Comparison of ENCODE assay signal across 8 mouse cellular contexts in the genomic region with DNA sequence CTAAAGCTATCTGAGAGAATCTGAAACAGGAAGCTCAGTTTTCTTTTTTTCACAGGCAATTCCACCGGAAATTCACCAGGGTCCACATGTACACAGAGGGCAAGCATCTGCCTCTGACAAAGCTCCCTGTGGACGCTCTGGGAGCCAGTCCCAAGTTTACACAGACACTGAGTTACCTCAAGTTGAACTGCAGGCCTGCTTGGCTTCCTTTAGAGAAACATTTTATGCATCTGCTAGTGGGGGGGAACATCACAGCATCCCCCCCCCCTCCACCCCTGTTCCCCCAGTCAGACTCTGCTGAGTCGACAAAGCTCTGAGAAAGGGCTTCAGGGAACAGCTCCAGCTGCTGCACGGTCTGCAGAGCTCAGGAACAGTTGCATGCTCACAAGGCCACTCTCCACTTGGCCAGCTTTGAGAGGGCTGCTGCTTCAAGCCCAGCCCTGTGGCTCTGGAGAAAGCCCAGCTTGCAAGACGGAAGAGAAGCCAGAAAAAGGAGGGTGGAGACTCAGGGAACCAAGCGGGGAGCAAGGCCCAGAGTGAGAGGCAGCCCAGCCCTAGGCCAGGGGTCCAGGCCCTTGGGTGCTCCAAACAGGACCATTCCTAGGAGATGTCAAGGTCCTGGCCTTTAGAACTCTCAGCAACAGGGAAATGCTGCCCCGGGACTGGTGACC. TPM values are rescaled to one million over a fixed set of nuclear protein-coding genes. Genes with fewer than 3 reads are reported as not detected.
DNase-seq lines count a peak whose midpoint lies in the region; ATAC-seq and TF ChIP-seq lines count a peak whose summit lies in the region.

No protein-coding gene starts in this region.

- WGBS in hindbrain, embryonic 14.5 days: 31% methylated on average over 7 of the region's 7 CpGs
- 9% methylated on average over 7 of the region's 7 CpGs for WGBS in stomach, embryonic 15.5 days

- DNase-seq in layer of hippocampus, adult 2 months (ENCODE audit: low spot score in 2 of 2): peak in 1 of 2 experiments; percentile 35
- no peak for DNase-seq in layer of hippocampus, postnatal 25 days (ENCODE audit: extremely low spot score in 1 of 2, low spot score in 1 of 2)
- DNase-seq in cerebellum, postnatal 14 days: peak; percentile 38 to 39
- peak; percentile 49 for DNase-seq in gastrocnemius, postnatal 10 days
- no peak for DNase-seq in hindbrain, embryonic 14.5 days (ENCODE audit: low spot score)
- DNase-seq in left cerebral cortex, postnatal 4 days: peak; percentile 58

- H3K4me2 ChIP-seq in hindbrain, embryonic 14.5 days (replicated peaks): peak overlapping the region; percentile 78
- H3K4me2 ChIP-seq in stomach, embryonic 15.5 days: peak overlapping the region; percentile 84

- peak; percentile 2; the same call in 1 of the 2 replicates for ATAC-seq in hindbrain, embryonic 14.5 days (ENCODE audit: low FRiP score)
- ATAC-seq in stomach, embryonic 15.5 days (ENCODE audit: insufficient read depth, low FRiP score, low read depth): peak; percentile 69

- H3K27ac ChIP-seq in layer of hippocampus, adult 2 months: peak overlapping the region; percentile 79
- H3K27ac ChIP-seq in hindbrain, embryonic 14.5 days: 0 out of 2 replicates have a peak overlapping the region, but pooled peaks have one; percentile 14
- H3K27ac ChIP-seq in stomach, embryonic 15.5 days: peak overlapping the region; percentile 94

- intact Hi-C loops in left cerebral cortex, postnatal 4 days (cut with DNase I): no loop called here

- H3K36me3 ChIP-seq in hindbrain, embryonic 14.5 days (replicated peaks; ENCODE audit: control insufficient read depth, insufficient read depth): no peaks in the 10 kb centered on the region
- H3K36me3 ChIP-seq in megakaryocyte, embryonic 14.5 days (replicated peaks; ENCODE audit: low read length): peaks cover 22% of the 10 kb centered on the region
- no peaks in the 10 kb centered on the region for H3K36me3 ChIP-seq in stomach, embryonic 15.5 days

- TF ChIP-seq CTCF in layer of hippocampus, adult 2 months (conservative IDR thresholded peaks at IDR 0.05): no peak

- no peaks in the 10 kb centered on the region for H3K9me3 ChIP-seq in hindbrain, embryonic 14.5 days (ENCODE audit: control insufficient read depth, low read length)
- H3K9me3 ChIP-seq in megakaryocyte, embryonic 14.5 days: no peaks in the 10 kb centered on the region
- no peaks in the 10 kb centered on the region for H3K9me3 ChIP-seq in stomach, embryonic 15.5 days

- H3K4me3 ChIP-seq in layer of hippocampus, adult 2 months: peak overlapping the region; percentile 91
- H3K4me3 ChIP-seq in hindbrain, embryonic 14.5 days (replicated peaks; ENCODE audit: low read length): peak overlapping the region; percentile 93
- peak overlapping the region; percentile 98 for H3K4me3 ChIP-seq in megakaryocyte, embryonic 14.5 days (replicated peaks)
- H3K4me3 ChIP-seq in stomach, embryonic 15.5 days (replicated peaks): peak overlapping the region; percentile 91

- H3K27me3 ChIP-seq in hindbrain, embryonic 14.5 days (ENCODE audit: control insufficient read depth, insufficient read depth, low read length): no peaks in the 10 kb centered on the region
- peaks cover 4% of the 10 kb centered on the region for H3K27me3 ChIP-seq in megakaryocyte, embryonic 14.5 days (replicated peaks)
- no peaks in the 10 kb centered on the region for H3K27me3 ChIP-seq in stomach, embryonic 15.5 days (replicated peaks)

- peak overlapping the region; percentile 87 for H3K9ac ChIP-seq in hindbrain, embryonic 14.5 days
- H3K9ac ChIP-seq in stomach, embryonic 15.5 days: peak overlapping the region; percentile 84; the same call in 1 of the 2 replicates

- peaks cover 18% of the 10 kb centered on the region for H3K4me1 ChIP-seq in hindbrain, embryonic 14.5 days (replicated peaks; ENCODE audit: control insufficient read depth, insufficient read depth, low read length)
- peaks cover 66% of the 10 kb centered on the region for H3K4me1 ChIP-seq in megakaryocyte, embryonic 14.5 days
- H3K4me1 ChIP-seq in stomach, embryonic 15.5 days: peaks cover 16% of the 10 kb centered on the region

RNA-seq across cellular contexts. Expression of a gene that starts 1.5 kb away (rescaled TPM):
- total RNA-seq in layer of hippocampus, adult 2 months (2021): 1 to 10 TPM; 9.5 to 9.7 TPM
- total RNA-seq in layer of hippocampus, postnatal 25 days (2021): 10 to 100 TPM in 1 of 2 experiments, 1 to 10 TPM in 1; 8.7 to 10.0 TPM
- total RNA-seq in gastrocnemius, postnatal 10 days (2021): 10 to 100 TPM; 22.2 to 23.3 TPM
- polyA plus RNA-seq in hindbrain, embryonic 14.5 days (2014; fragmentation: Nextera tagmentation; extraction: Ambion mirVana): 7.5 and 8.1 TPM in 2 replicates
- total RNA-seq in left cerebral cortex, postnatal 4 days (2021): 10 to 100 TPM; 16.8 to 21.9 TPM
- 0.63 and 4.0 TPM in 2 replicates for polyA plus RNA-seq in megakaryocyte, embryonic 14.5 days (2012; ENCODE audit: insufficient read depth, low replicate concordance)
- polyA plus RNA-seq in stomach, embryonic 15.5 days (2015; fragmentation: Nextera tagmentation; extraction: Ambion mirVana): 17.1 and 17.8 TPM in 2 replicates

Comparison
In these comparisons a context has a peak if more than half of its experiments do, and no peak if none do; other contexts are left out.
1. DNase-seq: peak in cerebellum, postnatal 14 days (2 of 2), gastrocnemius, postnatal 10 days (single experiment) and left cerebral cortex, postnatal 4 days (single experiment); none in layer of hippocampus, postnatal 25 days (0 of 2) and hindbrain, embryonic 14.5 days (single experiment).
2. H3K27ac ChIP-seq: peak in every context shown above with its lines; median percentile 94 in stomach, embryonic 15.5 days; 79 in layer of hippocampus, adult 2 months; 14 in hindbrain, embryonic 14.5 days.
3. Peak in every context shown above with its lines, with median percentiles within 50 percentile points of each other: H3K4me3 ChIP-seq.